In genomic region chr5:77089294-77089693, GRCm38 (mm10) we compare ENCODE assay signal across 9 mouse cellular contexts. TPM values are rescaled to one million over a fixed set of nuclear protein-coding genes. Genes with fewer than 3 reads are reported as not detected.
A peak's percentile ranks its signal among the peaks of the same experiment; 100 is the strongest.
DNase-seq lines count a peak whose midpoint lies in the region; ATAC-seq and TF ChIP-seq lines count a peak whose summit lies in the region.
"Had no signal": no experiment of that assay in that cellular context is flagged by ENCODE, and none has a peak within 500 bp of the region (broad histone marks: within the 10 kb centered on the region; RNA-seq: fewer than 3 reads in every experiment).

No protein-coding gene starts in this region.

- H3K4me2 ChIP-seq in kidney, embryonic 15.5 days = no peak overlapping the region
- no peak overlapping the region for H3K4me2 ChIP-seq in heart, embryonic 16.5 days (ENCODE audit: low read depth, low read length)
- H3K4me2 ChIP-seq in midbrain, postnatal 0 days (ENCODE audit: low read depth, low read length, poor library complexity, severe bottlenecking) = no peak overlapping the region
- H3K4me2 ChIP-seq: liver, embryonic 15.5 days had no signal

- 67% methylated on average over 1 of the region's 1 CpGs for WGBS in kidney, embryonic 15.5 days
- 44% methylated on average over 1 of the region's 1 CpGs for WGBS in heart, embryonic 16.5 days
- WGBS in midbrain, postnatal 0 days = 42% methylated on average over 1 of the region's 1 CpGs

- no peaks in the 10 kb centered on the region for H3K9me3 ChIP-seq in kidney, embryonic 15.5 days (replicated peaks)
- no peaks in the 10 kb centered on the region for H3K9me3 ChIP-seq in heart, embryonic 16.5 days (replicated peaks; ENCODE audit: control insufficient read depth, low read length)
- H3K9me3 ChIP-seq in midbrain, postnatal 0 days (ENCODE audit: low read length) = no peaks in the 10 kb centered on the region
- H3K9me3 ChIP-seq: liver, embryonic 15.5 days had no signal

- H3K9ac ChIP-seq in kidney, embryonic 15.5 days = no peak overlapping the region
- H3K9ac ChIP-seq in heart, embryonic 16.5 days (ENCODE audit: low read length) = peak overlapping the region; percentile 1; the same call in 1 of the 2 replicates
- H3K9ac ChIP-seq in midbrain, postnatal 0 days (replicated peaks; ENCODE audit: low read length, poor library complexity, severe bottlenecking) = no peak overlapping the region
- H3K9ac ChIP-seq: liver, embryonic 15.5 days had no signal

- H3K27ac ChIP-seq in kidney, embryonic 15.5 days = no peak overlapping the region
- H3K27ac ChIP-seq in heart, embryonic 16.5 days (ENCODE audit: low read length) = peak overlapping the region; percentile 5; the same call in 1 of the 2 replicates
- H3K27ac ChIP-seq in midbrain, postnatal 0 days (ENCODE audit: low read depth, low read length) = no peak overlapping the region
- H3K27ac ChIP-seq: liver, embryonic 15.5 days had no signal

- no peak overlapping the region for H3K4me3 ChIP-seq in kidney, embryonic 15.5 days (replicated peaks)
- H3K4me3 ChIP-seq in heart, embryonic 16.5 days (ENCODE audit: low read length) = no peak overlapping the region
- H3K4me3 ChIP-seq in midbrain, postnatal 0 days (ENCODE audit: low read depth, low read length) = no peak overlapping the region
- H3K4me3 ChIP-seq: liver, embryonic 15.5 days had no signal

- peak; percentile 77 for TF ChIP-seq CTCF in midbrain, postnatal 0 days (IDR thresholded peaks at IDR 0.05)

- intact Hi-C loops in left cerebral cortex, postnatal 14 days (cut with DNase I) = loop anchor here (2.0 kb wide), 1 partner anchor 80 kb away; no protein-coding TSS in a partner anchor

- 0 out of 2 replicates have a peak, but pooled peaks cover 5% of the 10 kb centered on the region for H3K4me1 ChIP-seq in kidney, embryonic 15.5 days
- H3K4me1 ChIP-seq in heart, embryonic 16.5 days (ENCODE audit: control insufficient read depth, insufficient read depth, low read length) = peaks cover 40% of the 10 kb centered on the region
- no peaks in the 10 kb centered on the region for H3K4me1 ChIP-seq in midbrain, postnatal 0 days (ENCODE audit: insufficient read depth, low read length)
- H3K4me1 ChIP-seq: liver, embryonic 15.5 days had no signal

- DNase-seq in kidney, adult 18-20 months = peak; percentile 66
- DNase-seq in NIH3T3 (ENCODE audit: low read depth) = peak; percentile 34
- peak; percentile 60 for DNase-seq in embryo, embryonic 11 days
- DNase-seq in left cerebral cortex, postnatal 14 days (ENCODE audit: low spot score in 2 of 2) = peak; percentile 57 to 66
- peak; percentile 52 for DNase-seq in midbrain, postnatal 0 days (ENCODE audit: low spot score)
- DNase-seq in testis, postnatal 10 days (ENCODE audit: low spot score) = peak; percentile 73

- ATAC-seq in kidney, embryonic 15.5 days (replicated peaks; ENCODE audit: low FRiP score) = no peak
- ATAC-seq in heart, embryonic 16.5 days (replicated peaks; ENCODE audit: extremely low read depth, insufficient read depth, low FRiP score) = no peak
- peak; percentile 60; the same call in 1 of the 2 replicates for ATAC-seq in midbrain, postnatal 0 days (ENCODE audit: low FRiP score)

- H3K27me3 ChIP-seq in kidney, embryonic 15.5 days = peaks cover 5% of the 10 kb centered on the region
- no peaks in the 10 kb centered on the region for H3K27me3 ChIP-seq in heart, embryonic 16.5 days (ENCODE audit: control insufficient read depth, insufficient read depth, low read length)
- H3K27me3 ChIP-seq in midbrain, postnatal 0 days (ENCODE audit: insufficient read depth, low read length) = 0 out of 2 replicates have a peak, but pooled peaks cover 2% of the 10 kb centered on the region

- H3K36me3 ChIP-seq in kidney, embryonic 15.5 days = no peaks in the 10 kb centered on the region
- H3K36me3 ChIP-seq in heart, embryonic 16.5 days (ENCODE audit: control insufficient read depth, insufficient read depth) = peaks cover 15% of the 10 kb centered on the region
- no peaks in the 10 kb centered on the region for H3K36me3 ChIP-seq in midbrain, postnatal 0 days (ENCODE audit: insufficient read depth, low read length)
- H3K36me3 ChIP-seq: liver, embryonic 15.5 days had no signal

RNA-seq across cellular contexts. Expression of gene Hopx, which starts 25.6 kb away (rescaled TPM):
- 1.0 and 1.7 TPM in 2 replicates for polyA plus RNA-seq in kidney, embryonic 15.5 days (2015; fragmentation: Nextera tagmentation; extraction: Ambion mirVana)
- 16.7 and 21.9 TPM in 2 replicates for polyA plus RNA-seq in heart, embryonic 16.5 days (2015; fragmentation: Nextera tagmentation; extraction: Ambion mirVana)
- total RNA-seq in left cerebral cortex, postnatal 14 days (2021) = 10 to 100 TPM; 21.4 to 26.3 TPM
- total RNA-seq in midbrain, postnatal 0 days (2014; rRNA removed) = 9.1 and 20.8 TPM in 2 replicates
- polyA plus RNA-seq in midbrain, postnatal 0 days (2015; fragmentation: Nextera tagmentation; extraction: Ambion mirVana) = 1.4 and 1.8 TPM in 2 replicates
